Mouse (Mus musculus): Measurements from ENCODE around the gene Serpinf1. TPM values are rescaled to one million over a fixed set of nuclear protein-coding genes. Genes with fewer than 3 reads are reported as not detected.

The Serpinf1 gene
- polyA plus RNA-seq (2012), result 70.7 and 77.3 TPM in 2 replicates

DNA sequence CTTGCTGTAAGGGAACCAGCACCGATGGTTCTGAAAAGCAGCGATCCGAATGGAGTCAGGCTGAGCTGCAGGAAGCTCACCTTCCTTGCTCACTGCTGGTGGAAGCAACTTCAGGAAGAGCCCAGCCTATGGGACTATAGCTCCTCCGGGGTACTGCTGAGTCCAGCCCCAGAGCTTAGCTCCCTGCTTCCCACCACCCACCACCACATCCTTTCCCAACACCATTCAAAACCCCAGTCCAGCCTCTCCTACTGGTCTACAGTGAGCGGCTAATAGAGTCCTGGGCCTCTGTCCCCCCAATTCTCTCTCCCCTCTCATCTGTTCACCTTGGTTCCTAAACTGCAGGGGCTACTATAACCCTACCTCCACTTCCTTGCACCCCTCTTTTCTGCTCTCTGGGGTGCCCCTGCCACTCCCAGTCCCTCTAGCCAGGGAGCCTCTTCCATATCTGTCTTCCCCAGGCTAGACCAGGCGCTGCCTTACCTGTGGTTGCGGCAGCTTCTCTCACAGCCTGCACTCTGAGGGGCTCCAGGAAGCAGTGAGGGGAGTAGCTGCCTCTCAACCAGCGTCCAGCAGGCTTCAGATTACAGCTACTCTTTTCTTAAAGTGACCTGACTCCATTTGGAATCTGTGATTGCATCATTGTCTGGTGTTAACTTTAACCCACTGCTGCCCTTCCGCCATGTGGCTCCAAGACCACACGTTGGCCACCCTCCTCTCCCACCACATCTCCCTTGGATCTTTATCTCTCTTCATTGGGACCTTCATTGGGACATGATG, at the start of gene Serpinf1:
Gene Serpinf1, minus strand, starts transcription at position 689 of the 780 bp plus-strand sequence.

DNA sequence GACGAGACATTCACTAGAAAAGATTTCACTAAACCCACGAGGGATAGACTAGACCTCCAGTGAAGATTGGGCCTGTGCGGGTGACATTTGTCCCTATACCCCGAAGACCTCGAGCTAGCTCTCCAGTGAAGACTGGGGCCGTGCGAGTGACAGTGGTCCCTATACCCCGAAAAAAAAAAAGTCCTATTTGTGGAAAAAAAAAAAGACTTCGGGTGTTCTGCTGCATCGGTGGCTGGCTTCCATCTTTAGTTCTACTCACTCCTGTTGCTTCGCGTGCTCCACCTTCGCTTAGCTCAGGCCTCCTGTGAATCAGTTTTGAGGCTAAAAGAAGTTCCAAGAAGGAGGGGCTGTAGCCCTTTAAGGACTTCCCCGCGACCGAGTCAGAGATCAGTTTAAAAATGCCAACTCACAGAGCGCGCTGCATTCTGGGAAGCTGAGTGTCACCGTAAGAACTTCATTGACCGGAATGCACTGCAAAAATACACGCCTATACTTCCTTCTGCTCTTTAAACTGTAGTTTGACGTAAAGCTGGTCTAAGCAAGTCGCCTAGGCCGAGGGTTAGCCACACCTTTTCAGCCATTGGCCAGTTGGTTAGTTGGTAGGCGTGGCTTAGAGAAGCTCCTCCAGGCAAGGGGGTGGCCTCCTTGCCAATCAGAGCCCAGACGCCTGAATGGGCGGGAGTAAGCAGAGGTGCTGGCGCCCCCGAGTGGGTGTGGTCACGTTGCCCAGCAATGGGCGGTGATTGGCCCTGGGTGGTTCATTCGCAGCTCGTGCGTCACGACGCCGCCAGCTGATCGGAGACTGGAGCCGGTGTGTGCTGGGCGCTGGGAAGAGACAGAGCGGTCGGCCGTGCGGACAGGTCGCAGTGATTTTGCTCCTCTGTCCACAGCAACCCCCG, 38.6 kb upstream of the Serpinf1 start, which contains the start of gene Tlcd2:
Gene Tlcd2, plus strand, starts transcription at position 872 of the 899 bp plus-strand sequence.

GRCm38 (mm10) chr11:75453991-75454930, 31.8 kb upstream of the Serpinf1 start, which contains the start of gene Wdr81:
Wdr81 (minus strand) TSS chr11:75454717.

DNA sequence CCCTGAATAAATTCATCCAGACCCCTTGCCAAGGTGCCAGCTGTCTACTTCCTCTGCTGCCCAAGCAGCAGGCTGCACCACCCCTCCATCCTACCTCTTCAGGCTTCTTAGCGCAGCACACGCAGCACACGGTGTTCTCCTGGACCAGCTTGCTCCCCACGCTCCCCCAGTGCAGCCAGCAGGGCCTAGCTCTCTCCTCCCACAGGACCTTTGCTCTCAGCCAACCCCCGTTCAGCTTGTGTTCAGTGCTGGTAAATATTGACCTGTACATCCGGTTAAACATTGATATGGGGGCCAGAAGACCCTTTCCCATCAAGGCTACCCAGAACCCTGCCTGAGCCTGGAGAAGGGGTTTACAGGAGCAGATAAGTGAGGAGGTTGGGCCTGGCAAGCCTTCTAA, 16.9 kb upstream of the Serpinf1 start, which contains the start of gene Serpinf2:
Gene Serpinf2, minus strand, starts transcription at position 229 of the 400 bp plus-strand sequence.

Other genes starting within 250 kb of the Serpinf1 start
- gene Ovca2, start 243.9 kb downstream of the Serpinf1 start, polyA plus RNA-seq (2012), result 1.4 and 2.2 TPM in 2 replicates
- 66.4 and 73.8 TPM in 2 replicates for gene Dph1, start 231.5 kb downstream of the Serpinf1 start, polyA plus RNA-seq (2012)
- 0.83 and 0.88 TPM in 2 replicates for gene Rtn4rl1, start 228.9 kb downstream of the Serpinf1 start, polyA plus RNA-seq (2012)
- 63.7 and 70.6 TPM in 2 replicates for gene Rpa1, start 74.4 kb downstream of the Serpinf1 start, polyA plus RNA-seq (2012)
- gene Smyd4, start 74.3 kb downstream of the Serpinf1 start, polyA plus RNA-seq (2012), result 1.0 and 1.1 TPM in 2 replicates
- gene Serpinf2, start 16.9 kb upstream of the Serpinf1 start, polyA plus RNA-seq (2012), result 0.15 TPM in 1 of 2 replicates, not detected in the other
- gene Wdr81, start 32.0 kb upstream of the Serpinf1 start, polyA plus RNA-seq (2012), result 19.9 and 22.9 TPM in 2 replicates
- gene Tlcd2, start 39.0 kb upstream of the Serpinf1 start, polyA plus RNA-seq (2012), result 4.8 and 6.5 TPM in 2 replicates
- gene Prpf8, start 64.1 kb upstream of the Serpinf1 start, polyA plus RNA-seq (2012), result 39.6 and 47.9 TPM in 2 replicates
- gene Rilp, start 87.4 kb upstream of the Serpinf1 start, polyA plus RNA-seq (2012), result 1.1 and 1.7 TPM in 2 replicates
- 15.1 and 16.1 TPM in 2 replicates for gene Scarf1, start 90.8 kb upstream of the Serpinf1 start, polyA plus RNA-seq (2012)
- 11.7 and 18.5 TPM in 2 replicates for gene Slc43a2, start 109.0 kb upstream of the Serpinf1 start, polyA plus RNA-seq (2012)
- 50.6 and 61.9 TPM in 2 replicates for gene Pitpna, start 165.4 kb upstream of the Serpinf1 start, polyA plus RNA-seq (2012)
- gene Inpp5k, start 208.3 kb upstream of the Serpinf1 start, polyA plus RNA-seq (2012), result 51.1 and 62.5 TPM in 2 replicates
- gene Myo1c, start 227.8 kb upstream of the Serpinf1 start, polyA plus RNA-seq (2012), result 20.9 and 22.6 TPM in 2 replicates